Mouse (Mus musculus) heart, postnatal 10 days (tissue): ENCODE measurements around the gene Kng1. TPM values are rescaled to one million over a fixed set of nuclear protein-coding genes. Genes with fewer than 3 reads are reported as not detected.
A peak's percentile ranks its signal among the peaks of the same experiment; 100 is the strongest.
"Not testable (repeated sequence)": the region's sequence is repeated elsewhere in the genome, so short reads cannot be mapped to it uniquely, and the experiment has no call there.

Experiments used
- DNase-seq, 2 experiments: peaks; one replicate each; pipeline ENCODE4 v3.0.0; 2021
- intact Hi-C: fragments of 180-260 bp; cut with DNase I; formaldehyde crosslinking; loops from one replicate; pipeline ENCODE4 v1.15.1; 2025
- total RNA-seq, 2 experiments: library from RNA; stranded (reverse); gene quantifications; 2 replicates each; pipeline ENCODE4 v1.2.3; 2021

Gene Kng1
- not detected for total RNA-seq

DNA sequence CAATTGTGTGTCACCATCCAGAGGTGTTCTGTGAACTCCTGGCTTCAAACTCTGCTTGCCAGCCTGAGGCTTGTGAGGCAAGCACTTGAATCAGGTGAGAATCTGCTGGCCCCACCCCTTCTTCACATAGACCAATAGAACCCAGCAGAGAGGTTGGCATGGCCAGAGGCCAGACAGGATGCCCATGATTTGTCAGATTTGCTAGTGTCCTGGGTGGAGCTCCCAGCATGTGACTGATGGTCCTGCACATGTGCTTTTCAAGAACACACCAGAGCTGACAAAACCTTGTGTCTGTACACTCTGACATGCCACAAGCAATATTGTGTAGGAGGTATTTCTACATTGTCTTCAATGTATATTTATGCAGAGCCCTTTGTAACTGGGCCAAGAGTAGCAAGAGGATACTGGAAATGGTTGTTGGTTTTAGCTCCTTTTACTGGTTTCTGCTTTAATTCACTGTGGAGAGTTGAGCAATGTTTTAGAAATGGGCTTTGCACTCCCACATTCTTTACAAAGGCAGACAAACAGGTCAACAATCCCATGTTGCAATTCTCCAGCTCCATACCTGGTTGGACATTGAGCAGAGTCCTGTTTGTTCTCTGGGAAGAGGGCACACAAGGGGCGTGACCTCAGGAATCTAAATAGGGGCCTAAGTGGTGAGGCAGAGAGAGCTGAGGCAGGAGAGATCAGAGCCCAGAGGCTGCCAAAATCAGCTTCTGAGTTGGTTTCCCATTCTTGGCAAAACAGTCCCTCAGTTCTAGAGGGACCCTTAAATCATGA, at the start of gene Kng1:
Gene Kng1, plus strand, starts transcription at position 198 of the 780 bp plus-strand sequence.
- intact Hi-C loops: loop anchor here (2.0 kb wide), 1 partner anchor 31 kb away; no protein-coding TSS in a partner anchor
- not testable (repeated sequence) for DNase-seq

DNA sequence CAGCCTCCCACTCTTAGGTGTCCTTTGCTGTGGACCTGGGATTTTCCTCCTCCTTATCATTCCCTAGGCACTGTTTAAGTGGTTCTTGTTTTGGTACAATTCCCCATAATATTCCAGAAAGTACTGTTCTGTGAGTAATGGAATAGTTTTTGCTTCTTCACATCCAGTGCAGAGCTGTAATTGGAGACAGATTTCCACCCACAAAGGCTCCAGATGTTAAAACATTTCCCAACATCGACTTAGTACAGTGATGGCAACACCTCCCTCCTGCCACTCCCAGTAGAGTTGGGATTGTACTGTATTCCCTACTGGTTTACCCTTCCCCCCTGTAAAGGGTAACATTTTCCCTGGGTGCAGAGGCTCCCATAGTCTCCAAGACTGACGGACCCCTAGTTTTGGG, 43.9 kb upstream of the Kng1 start:
- DNase-seq, intact Hi-C loops: not testable (repeated sequence)

- intact Hi-C loops, DNase-seq: not testable (repeated sequence)
Observed at GRCm38 (mm10) chr16:23014645-23015044, 43.0 kb upstream of the Kng1 start.

GRCm38 (mm10) chr16:23020571-23020970, 37.1 kb upstream of the Kng1 start:
- intact Hi-C loops, DNase-seq: not testable (repeated sequence)

- DNase-seq: no peak
- intact Hi-C loops: no loop called here
Observed at GRCm38 (mm10) chr16:23025111-23025510, 32.6 kb upstream of the Kng1 start.

- intact Hi-C loops: loop anchor here (2.0 kb wide), 1 partner anchor 32 kb away; no protein-coding TSS in a partner anchor
- DNase-seq: no peak
Observed at GRCm38 (mm10) chr16:23026582-23026981, 31.1 kb upstream of the Kng1 start.

GRCm38 (mm10) chr16:23027341-23027740, 30.3 kb upstream of the Kng1 start:
- intact Hi-C loops: loop anchor here (2.0 kb wide), 1 partner anchor 31 kb away; no protein-coding TSS in a partner anchor
- not testable (repeated sequence) for DNase-seq

GRCm38 (mm10) chr16:23028966-23029600, 28.6 kb upstream of the Kng1 start, which contains the start of gene Kng2:
TSS of gene Kng2 (minus strand) at chr16:23029482.
- intact Hi-C loops: not testable (repeated sequence)

GRCm38 (mm10) chr16:23030673-23031435, 26.8 kb upstream of the Kng1 start:
- DNase-seq: no peak
- intact Hi-C loops: no loop called here

More at GRCm38 (mm10) chr16:23028966-23029600, 28.6 kb upstream of the Kng1 start, which contains the start of gene Kng2:
- not testable (repeated sequence) for DNase-seq

DNA sequence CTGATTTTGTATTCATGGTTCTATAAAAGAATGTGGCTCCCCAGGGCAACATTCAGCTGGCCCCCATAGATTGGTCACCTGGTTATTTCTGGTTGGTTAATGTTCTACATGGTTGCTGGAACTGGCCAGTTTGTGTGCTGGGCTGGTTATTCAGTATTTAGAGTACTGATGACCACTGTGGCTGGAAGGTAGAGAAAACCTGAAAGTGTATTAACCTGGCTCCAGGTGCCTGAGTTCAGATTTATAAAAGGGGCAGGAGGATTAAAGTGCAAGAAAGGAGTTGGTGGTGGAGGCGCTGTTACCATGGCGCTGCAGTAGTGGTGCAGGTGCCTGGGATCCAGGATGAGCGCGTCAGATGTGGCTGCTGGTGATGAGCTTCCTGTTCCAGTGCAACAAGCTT, 24.0 kb upstream of the Kng1 start:
- no peak for DNase-seq
- intact Hi-C loops: no loop called here

- no peak for DNase-seq
- intact Hi-C loops: no loop called here
Observed at GRCm38 (mm10) chr16:23037744-23038143, 19.9 kb upstream of the Kng1 start.

DNA sequence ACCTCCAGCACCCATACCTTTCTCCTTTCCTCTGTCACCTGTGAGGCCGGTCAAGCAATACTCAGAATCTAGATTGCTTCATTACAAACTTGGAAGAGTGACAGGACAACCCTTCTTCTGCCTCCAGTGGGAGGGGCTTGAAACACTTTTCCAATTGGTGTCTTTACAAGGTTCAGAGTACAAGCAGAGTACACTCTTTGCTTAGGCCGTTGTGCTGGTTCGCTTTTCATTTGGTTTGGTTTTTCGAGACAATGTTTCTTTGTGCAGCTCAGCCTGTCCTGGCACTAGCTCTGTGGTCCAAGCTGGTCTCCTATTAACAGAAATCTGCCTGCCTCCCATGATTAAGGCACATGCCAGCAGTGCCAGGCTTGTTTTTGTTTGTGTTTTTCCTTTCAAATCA, 18.4 kb upstream of the Kng1 start:
- DNase-seq: no peak
- intact Hi-C loops: no loop called here

GRCm38 (mm10) chr16:23040876-23041275, 16.8 kb upstream of the Kng1 start:
- intact Hi-C loops: loop anchor here (10.0 kb wide), 1 partner anchor 476 kb away; no protein-coding TSS in a partner anchor
- no peak for DNase-seq

GRCm38 (mm10) chr16:23046319-23046718, 11.3 kb upstream of the Kng1 start:
- intact Hi-C loops: loop anchor here (1.0 to 10.0 kb wide), 2 partner anchors 169 to 482 kb away; no protein-coding TSS in a partner anchor
- peak; percentile 2 to 25 for DNase-seq

GRCm38 (mm10) chr16:23059630-23060029, 2.0 kb downstream of the Kng1 start:
- intact Hi-C loops: loop anchor here (2.0 kb wide), 1 partner anchor 33 kb away; no protein-coding TSS in a partner anchor
- DNase-seq: not testable (repeated sequence)

DNA sequence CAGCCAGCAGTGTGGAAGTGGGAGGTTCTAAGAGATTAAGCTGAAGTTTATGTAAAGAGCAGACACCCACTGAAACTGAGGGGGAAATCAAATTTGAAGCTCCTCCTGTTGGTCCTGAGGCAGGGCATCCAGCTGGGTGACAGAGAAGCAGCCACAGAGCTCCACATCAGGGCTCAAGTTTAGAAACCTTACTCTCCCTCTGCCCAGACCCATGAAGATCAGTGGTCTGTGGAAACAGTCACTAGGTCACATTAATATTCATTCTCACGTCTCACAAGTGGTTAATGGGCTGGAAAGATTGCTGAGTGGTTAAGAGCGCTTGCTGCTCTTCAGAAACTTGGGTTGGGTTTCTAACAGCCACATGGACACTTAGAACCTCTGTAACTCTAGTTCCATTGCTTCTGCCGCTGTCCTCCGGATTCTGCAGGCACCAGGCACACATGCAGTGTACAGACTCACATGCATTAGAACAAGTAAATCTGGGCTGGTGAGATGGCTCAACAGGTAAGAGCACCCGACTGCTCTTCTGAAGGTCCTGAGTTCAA, 3.2 kb downstream of the Kng1 start:
- DNase-seq, intact Hi-C loops: not testable (repeated sequence)

DNA sequence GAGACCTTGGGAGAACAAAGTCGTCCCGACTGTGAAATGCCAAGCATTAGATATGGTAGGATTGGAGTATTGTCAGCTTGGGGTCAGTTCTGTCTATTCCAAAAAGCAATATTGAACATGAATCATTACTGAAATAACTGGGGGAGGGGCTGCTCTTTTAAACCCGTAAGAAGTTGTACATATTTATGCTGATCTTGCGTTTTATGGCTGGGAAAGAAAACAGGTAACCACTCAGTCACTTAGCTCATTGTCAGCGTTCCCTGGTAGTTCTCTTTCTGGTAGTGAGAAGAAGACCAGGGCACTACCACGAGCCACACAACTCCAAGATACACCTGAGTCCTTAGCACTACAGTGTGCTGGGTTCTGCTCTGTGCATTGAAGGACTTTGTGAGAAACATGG, 19.9 kb downstream of the Kng1 start:
- intact Hi-C loops, DNase-seq: not testable (repeated sequence)

GRCm38 (mm10) chr16:23087159-23087558, 29.5 kb downstream of the Kng1 start:
- intact Hi-C loops: loop anchor here (1.0 to 5.0 kb wide), 2 partner anchors 48 to 315 kb away; no protein-coding TSS in a partner anchor

GRCm38 (mm10) chr16:23087712-23088111, 30.0 kb downstream of the Kng1 start:
- not testable (repeated sequence) for DNase-seq
- intact Hi-C loops: loop anchor here (1.0 to 5.0 kb wide), 2 partner anchors 48 to 315 kb away; no protein-coding TSS in a partner anchor

More at GRCm38 (mm10) chr16:23087159-23087558, 29.5 kb downstream of the Kng1 start:
- not testable (repeated sequence) for DNase-seq

GRCm38 (mm10) chr16:23088491-23088890, 30.8 kb downstream of the Kng1 start:
- intact Hi-C loops: loop anchor here (5.0 kb wide), 1 partner anchor 314 kb away; no protein-coding TSS in a partner anchor
- DNase-seq: not testable (repeated sequence)
